Mouse (Mus musculus): ENCODE results near the gene Igsf3.

Igsf3 gene

GRCm38 (mm10) chr3:101450811-101451428, 74.0 kb downstream of the Igsf3 start:
- no peak for DNase-seq (ENCODE audit: low spot score)

- no peak for DNase-seq (ENCODE audit: low spot score)
Observed at GRCm38 (mm10) chr3:101460618-101461017, 83.7 kb downstream of the Igsf3 start.

DNA sequence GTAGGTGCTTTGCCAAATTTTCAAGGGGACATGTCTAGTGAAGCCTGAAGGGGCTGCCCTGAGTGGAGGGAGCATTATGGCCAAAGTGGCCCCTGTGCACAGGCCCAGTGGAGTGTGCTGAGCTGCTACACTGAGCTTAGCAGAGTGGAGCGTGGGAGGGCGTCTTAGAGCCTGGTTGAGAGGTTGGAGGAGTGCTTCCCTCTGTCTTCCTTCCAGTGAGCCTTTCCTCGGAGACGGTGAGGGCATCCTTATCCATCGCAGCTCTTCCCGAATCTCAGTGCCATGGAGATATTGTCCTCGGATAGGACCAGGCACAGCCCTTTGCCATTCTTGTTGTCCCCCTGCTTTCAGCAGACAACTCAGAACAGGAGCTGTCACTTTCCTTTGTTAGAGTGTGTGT, 84.2 kb downstream of the Igsf3 start:
- DNase-seq (ENCODE audit: low spot score) = no peak

DNA sequence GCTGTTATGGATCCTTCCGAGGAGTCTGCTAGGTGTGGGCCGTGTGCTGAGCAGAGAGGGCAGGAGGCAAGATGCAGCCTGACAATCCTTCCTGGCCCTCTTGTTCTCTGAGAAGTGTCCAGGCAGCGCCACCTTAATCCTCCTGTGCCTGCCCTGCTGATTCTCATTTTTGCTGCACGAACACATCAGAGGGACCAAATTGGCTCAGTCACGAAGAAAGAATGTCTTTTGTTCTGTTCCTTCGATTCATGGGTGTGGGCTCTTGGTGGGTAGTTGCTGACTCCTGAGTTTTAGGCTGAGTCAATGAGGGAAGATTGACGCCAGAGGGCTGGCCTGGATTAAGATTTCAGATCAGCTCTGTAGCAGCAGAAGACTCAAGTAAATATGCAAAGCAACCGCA, 84.9 kb downstream of the Igsf3 start:
- DNase-seq (ENCODE audit: low spot score) = no peak

- DNase-seq (ENCODE audit: low spot score) = peak; percentile 88
Observed at GRCm38 (mm10) chr3:101462294-101462693, 85.4 kb downstream of the Igsf3 start.

- no peak for DNase-seq (ENCODE audit: low spot score)
Observed at GRCm38 (mm10) chr3:101463491-101463890, 86.6 kb downstream of the Igsf3 start.

DNA sequence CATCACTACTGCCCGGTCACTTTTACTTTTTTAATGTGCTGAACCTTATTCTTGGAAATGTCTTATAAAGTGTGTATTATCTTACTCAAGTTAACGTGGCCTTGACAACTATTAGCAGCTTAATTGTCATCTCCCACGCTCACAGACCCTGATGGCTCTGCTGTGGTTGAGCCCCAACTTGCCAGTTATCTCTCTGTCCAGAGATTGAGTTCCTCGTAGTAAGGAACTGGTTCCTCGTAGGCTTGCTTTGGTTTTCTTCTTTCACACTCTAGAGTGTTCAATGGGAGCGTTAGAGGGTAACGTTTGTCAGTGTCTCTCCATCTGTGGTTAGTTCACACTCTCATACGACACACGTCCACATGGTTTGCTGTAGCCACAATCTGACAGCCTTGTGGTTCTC, 92.8 kb downstream of the Igsf3 start:
- no peak for DNase-seq (ENCODE audit: low spot score)

DNA sequence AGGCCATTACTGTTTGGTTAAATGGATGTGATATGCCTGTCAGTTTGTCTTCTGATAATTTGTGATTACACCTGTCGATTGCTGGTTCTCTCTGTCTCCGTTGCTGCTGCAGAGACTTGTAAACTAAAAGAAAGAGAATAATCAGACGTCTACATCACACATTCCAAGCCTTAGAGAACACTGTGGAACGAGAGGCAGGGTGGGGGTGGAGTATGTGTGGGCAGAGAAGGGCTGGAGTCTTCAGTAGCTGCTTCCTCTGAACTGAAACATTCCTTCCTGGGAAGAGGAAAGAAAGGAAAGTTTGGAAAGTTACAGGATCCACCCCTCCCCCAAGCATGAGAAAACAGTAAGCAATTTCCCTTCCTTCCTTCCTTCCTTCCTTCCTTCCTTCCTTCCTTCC, 95.0 kb downstream of the Igsf3 start:
- DNase-seq (ENCODE audit: low spot score) = no peak

- no peak for DNase-seq (ENCODE audit: low spot score)
Observed at GRCm38 (mm10) chr3:101481951-101482350, 105.1 kb downstream of the Igsf3 start.

DNA sequence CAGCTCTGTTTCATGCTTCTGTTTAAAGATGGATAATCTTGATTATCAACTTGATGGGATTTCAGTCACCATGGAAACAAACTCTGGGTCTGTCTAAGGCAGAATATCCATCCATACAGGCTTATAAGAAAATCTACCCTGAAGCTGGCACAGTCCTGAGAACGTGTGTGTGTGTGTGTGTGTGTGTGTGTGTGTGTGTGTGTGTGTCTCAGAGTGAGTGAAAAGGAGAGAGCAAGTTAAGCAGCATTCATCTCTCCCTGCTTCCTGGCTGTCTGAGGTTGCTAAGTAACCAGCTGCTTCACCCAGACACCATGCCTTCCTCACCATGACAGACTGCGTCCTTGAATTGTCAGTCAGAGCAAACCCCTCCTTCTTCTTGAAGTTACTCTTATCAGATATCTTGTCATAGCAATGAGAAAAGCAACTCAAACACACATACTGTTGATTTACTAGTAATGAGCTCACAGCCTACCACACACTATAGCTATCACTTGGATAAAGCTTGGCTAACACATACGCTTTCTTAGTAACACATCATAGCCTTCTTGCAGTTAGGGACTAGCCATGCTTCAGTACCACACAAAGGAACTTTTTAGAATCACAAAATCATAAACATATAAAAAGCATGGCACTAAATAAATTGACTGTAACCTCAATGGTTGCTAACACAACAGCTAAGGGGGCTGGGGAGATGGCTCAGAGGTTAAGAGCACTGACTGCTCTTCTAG, 106.5 kb downstream of the Igsf3 start:
- no peak for DNase-seq (ENCODE audit: low spot score)

DNA sequence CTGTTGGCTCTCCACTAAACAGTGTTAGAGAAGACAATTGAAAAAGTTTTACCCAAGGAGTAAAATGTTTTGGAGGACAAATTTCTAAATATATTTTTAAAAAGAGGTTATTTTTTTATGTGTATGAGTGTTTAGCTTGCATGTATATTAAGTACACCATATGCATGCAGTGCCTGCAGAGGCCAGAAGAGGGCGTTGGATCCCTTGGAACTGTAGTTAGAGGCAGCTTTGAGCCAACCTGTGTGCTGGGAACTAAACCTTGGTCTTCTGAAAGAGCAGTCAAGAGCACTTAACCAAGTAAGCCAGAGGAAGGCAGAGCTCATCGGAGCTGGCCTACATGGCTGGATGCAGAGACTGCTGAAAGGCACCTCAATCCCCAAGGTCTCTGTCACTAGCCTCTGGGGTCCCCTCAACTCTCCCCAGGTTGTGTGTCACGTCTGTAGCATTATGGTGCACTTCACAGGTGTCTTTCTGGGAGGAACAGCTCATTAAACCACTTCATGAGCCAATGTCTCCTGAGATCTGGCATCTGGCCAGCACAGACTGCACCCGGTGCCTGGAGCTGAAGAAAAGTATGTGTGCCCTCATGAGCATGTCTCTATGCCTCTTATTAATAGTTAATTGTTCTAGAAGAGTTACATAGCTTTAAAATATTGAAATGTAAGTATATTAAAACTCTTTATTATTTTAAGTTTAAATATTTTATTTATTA, 109.3 kb downstream of the Igsf3 start:
- no peak for DNase-seq (ENCODE audit: low spot score)

DNA sequence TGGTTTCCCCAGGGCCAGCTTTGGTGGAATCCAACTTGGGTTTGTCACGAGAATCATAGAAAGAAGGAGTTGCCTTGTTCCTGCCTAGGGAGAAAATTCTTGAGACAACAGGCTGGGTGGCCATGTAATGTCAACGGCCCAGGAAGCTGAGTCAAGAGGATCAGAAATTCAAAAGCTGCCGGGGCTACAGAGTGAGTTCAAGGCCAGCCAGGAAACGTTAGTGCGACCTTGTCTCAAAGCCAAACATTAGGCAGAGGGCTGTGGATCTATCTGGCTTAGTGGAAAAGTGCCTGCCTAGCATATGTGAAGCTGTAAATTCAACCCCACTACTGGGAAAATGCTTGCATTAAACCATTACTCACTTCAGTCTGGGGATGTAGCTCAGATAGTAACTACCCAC, 110.6 kb downstream of the Igsf3 start:
- no peak for DNase-seq (ENCODE audit: low spot score)

- no peak for DNase-seq (ENCODE audit: low spot score)
Observed at GRCm38 (mm10) chr3:101488204-101488603, 111.3 kb downstream of the Igsf3 start.

DNA sequence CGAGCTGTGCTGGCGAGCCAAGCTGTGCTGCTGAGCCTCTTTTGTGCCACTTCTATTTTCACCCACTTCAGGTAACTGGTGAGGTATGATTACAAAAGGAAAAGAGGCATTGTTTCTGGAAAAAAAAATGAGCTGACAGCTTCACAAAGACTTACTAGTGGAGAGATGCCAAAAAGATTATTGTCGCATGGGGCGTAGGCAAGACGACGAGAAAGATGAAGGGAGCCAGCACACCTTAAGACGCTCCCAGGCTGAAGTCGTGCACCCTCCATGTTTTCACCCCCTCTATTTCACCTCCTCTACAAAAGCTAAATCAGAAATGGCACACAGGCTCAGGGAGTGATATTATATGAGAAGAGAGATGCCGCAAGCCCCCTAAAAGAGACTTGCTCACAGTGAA, 113.6 kb downstream of the Igsf3 start:
- DNase-seq (ENCODE audit: low spot score) = no peak

DNA sequence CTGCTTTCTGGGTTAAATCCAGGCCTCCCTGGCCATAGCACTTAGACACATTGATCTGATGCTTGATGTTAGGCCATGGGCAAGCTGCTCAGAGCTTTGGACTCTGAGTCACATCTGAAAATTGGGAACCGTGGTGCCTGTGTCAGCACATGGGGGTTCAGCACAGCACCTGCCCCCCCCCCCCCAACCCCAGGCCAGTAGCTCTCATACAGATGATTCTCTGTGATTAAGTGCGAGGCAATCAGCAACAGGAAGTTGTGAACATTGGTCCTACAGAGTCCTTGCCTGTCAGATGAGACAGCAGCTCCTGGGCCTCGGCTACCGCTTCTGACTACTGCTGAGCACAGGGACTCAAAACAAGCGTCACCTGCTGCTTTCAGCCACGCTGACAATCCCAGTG, 116.0 kb downstream of the Igsf3 start:
- no peak for DNase-seq (ENCODE audit: low spot score)

DNA sequence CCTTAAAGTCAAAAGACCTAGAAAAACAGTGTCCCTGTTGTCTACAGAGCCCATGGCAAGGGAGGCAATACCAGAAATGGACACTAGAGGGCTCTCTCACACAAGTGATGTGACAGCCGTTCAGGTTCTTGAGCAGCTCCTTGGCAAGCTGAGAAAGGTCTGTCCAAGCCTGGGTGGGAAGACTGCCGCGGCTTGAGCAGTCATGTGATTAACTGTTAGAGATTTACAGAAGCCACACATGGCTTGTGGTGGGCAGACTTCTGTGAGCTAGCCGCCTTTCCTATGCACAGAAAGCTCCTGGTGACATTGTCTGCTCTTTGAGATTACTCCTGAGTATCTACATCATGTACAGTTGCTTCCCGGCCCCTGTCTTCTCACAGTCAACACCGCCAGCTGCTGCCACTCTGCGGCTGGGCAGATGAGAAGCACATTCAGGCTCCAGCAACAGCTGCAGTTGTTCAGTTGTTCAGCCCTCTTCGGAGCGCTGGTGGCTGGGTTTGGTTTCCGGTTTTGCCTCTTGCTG, 117.1 kb downstream of the Igsf3 start:
- DNase-seq (ENCODE audit: low spot score) = peak; percentile 92

- no peak for DNase-seq (ENCODE audit: low spot score)
Observed at GRCm38 (mm10) chr3:101497432-101498030, 120.6 kb downstream of the Igsf3 start.

DNA sequence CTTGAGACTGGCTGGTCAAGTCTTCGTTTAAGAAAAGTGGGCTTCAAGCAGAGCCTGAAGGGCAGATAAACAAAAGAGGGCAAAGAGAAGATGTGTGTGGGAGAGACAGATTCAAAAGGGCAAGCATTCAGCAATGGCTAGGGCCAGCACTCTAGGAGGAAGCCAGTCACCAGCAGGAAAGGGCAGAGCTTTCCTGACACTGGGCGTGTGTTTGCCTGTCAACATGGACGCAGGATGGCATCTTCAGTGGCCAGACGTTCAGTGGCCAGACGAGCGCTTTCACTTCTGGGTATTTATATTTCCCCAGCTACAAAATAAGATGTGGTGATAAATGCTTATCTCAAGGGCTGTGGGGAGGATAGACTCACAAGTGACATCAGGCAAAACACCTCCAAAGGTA, 123.0 kb downstream of the Igsf3 start:
- no peak for DNase-seq (ENCODE audit: low spot score)

- no peak for DNase-seq (ENCODE audit: low spot score)
Observed at GRCm38 (mm10) chr3:101500393-101501051, 123.6 kb downstream of the Igsf3 start.

DNA sequence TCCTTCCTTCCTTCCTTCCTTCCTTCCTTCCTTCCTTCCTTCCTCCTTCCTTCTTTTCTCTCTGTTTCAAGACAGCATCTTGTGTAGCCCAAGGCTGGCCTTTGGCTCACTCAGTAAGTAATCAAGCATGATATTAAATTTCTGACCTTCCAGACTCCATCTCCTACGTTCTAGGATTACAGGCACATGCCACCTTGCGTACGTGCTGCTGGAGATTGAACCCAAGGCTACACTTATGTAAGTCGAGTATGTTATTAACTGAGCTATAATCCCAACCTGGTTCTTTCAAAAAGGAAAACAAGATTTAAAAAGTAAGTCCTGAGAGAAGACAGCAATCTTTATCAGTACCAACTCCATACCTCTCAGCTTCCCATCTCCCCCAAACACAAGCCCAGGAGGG, 124.7 kb downstream of the Igsf3 start:
- DNase-seq (ENCODE audit: low spot score) = no peak

- no peak for DNase-seq (ENCODE audit: low spot score)
Observed at GRCm38 (mm10) chr3:101502086-101502760, 125.3 kb downstream of the Igsf3 start.

DNA sequence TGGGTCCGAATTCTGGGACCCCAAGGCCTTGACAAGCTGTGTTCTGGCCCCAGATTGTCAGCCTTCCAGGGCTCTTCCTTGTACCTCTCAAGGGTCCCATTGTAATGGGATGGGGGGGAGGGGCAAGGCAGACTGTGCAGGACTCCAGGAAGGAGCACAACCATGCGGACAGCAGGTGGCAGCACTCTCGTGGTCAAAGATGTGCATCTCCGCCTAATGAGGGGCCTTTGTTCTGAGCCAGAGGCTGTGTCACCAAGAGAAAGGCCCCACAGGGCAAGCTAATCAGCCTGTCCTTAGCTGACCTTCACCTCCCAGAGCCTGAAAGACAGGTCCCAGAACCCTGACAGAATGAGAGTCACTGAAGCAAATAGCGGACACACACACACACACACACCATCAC, 129.3 kb downstream of the Igsf3 start:
- peak; percentile 90 for DNase-seq (ENCODE audit: low spot score)

Data from layer of hippocampus, adult 11-12 months (tissue).